Mouse (Mus musculus) liver, embryonic 12.5 days (tissue): ENCODE measurements around the gene Ifit1bl1. TPM values are rescaled to one million over a fixed set of nuclear protein-coding genes. Genes with fewer than 3 reads are reported as not detected.
"Not testable (repeated sequence)": the region's sequence is repeated elsewhere in the genome, so short reads cannot be mapped to it uniquely, and the experiment has no call there.

Experiments
- ATAC-seq: fragments of 200-750 bp; cut with Nextera tagmentation; 2 replicates; pipeline ENCODE4 v1.8.0; 2017; ENCODE audit warnings: moderate number of reproducible peaks, mild to moderate bottlenecking, moderate library complexity
- H3K27ac ChIP-seq: fragments of 300-500 bp; sonication (generic); 2 replicates; pipeline ENCODE4 v1.5.1; 2016; ENCODE audit warnings: mild to moderate bottlenecking
- H3K27me3 ChIP-seq: fragments of 300-500 bp; sonication (generic); replicated peaks from 2 replicates; pipeline ENCODE4 v1.6.1; 2016; ENCODE audit warnings: mild to moderate bottlenecking, moderate library complexity
- H3K36me3 ChIP-seq: fragments of 300-500 bp; sonication (generic); 2 replicates; pipeline ENCODE4 v1.6.1; 2016; ENCODE audit warnings: mild to moderate bottlenecking, moderate library complexity
- H3K4me1 ChIP-seq: fragments of 300-500 bp; sonication (generic); 2 replicates; pipeline ENCODE4 v1.6.1; 2016
- H3K4me2 ChIP-seq: fragments of 300-500 bp; sonication (generic); 2 replicates; pipeline ENCODE4 v1.6.1; 2016; ENCODE audit warnings: mild to moderate bottlenecking, moderate library complexity
- H3K4me3 ChIP-seq: fragments of 300-500 bp; sonication (generic); 2 replicates; pipeline ENCODE4 v1.5.1; 2016; ENCODE audit warnings: mild to moderate bottlenecking, moderate library complexity
- H3K9ac ChIP-seq: fragments of 300-500 bp; sonication (generic); 2 replicates; pipeline ENCODE4 v1.6.1; 2016; ENCODE audit warnings: mild to moderate bottlenecking, moderate library complexity
- H3K9me3 ChIP-seq: fragments of 300-500 bp; sonication (generic); replicated peaks from 2 replicates; pipeline ENCODE4 v1.6.1; 2016; ENCODE audit warnings: mild to moderate bottlenecking, moderate library complexity
- WGBS: fragments of 180-500 bp; shearing (Covaris S2); methylation state at CpG from one replicate; pipeline ENCODE4 v1.1.7; 2016; ENCODE audit not compliant: insufficient replicate concordance; 5-methylcytosine and 5-hydroxymethylcytosine counted together
- polyA plus RNA-seq: library from polyadenylated mRNA; unstranded; fragments of >200 nt; fragmentation: Nextera tagmentation; extraction: Ambion mirVana; gene quantifications from 2 replicates; pipeline ENCODE4 v1.2.1, GENCODE M21; 2016

The Ifit1bl1 gene
- polyA plus RNA-seq, 1 experiment from 2014 or later, result 0.08 TPM

- H3K4me2 ChIP-seq, ATAC-seq, H3K9ac ChIP-seq, H3K4me1 ChIP-seq, H3K36me3 ChIP-seq, H3K27ac ChIP-seq, H3K27me3 ChIP-seq, H3K9me3 ChIP-seq, H3K4me3 ChIP-seq: not testable (repeated sequence)
- WGBS, result 67% methylated on average over 8 of the region's 11 CpGs
Observed at GRCm38 (mm10) chr19:34612243-34613001, 10.7 kb upstream of the Ifit1bl1 start.

- 40% methylated on average over 3 of the region's 3 CpGs for WGBS
- H3K9ac ChIP-seq, result not testable (repeated sequence)
Observed at GRCm38 (mm10) chr19:34610118-34610517, 8.4 kb upstream of the Ifit1bl1 start.

GRCm38 (mm10) chr19:34607237-34608051 lies 5.7 kb upstream of the Ifit1bl1 start, which contains the start of gene Ifit3b:
Ifit3b (plus strand) TSS chr19:34607970.
- WGBS, result 31% methylated on average over 4 of the region's 4 CpGs
- peak; percentile 60; the same call in 1 of the 2 replicates for ATAC-seq

More at GRCm38 (mm10) chr19:34610118-34610517, 8.4 kb upstream of the Ifit1bl1 start:
- not testable (repeated sequence) for H3K4me3 ChIP-seq, H3K4me1 ChIP-seq, ATAC-seq, H3K36me3 ChIP-seq, H3K4me2 ChIP-seq, H3K9me3 ChIP-seq, H3K27ac ChIP-seq, H3K27me3 ChIP-seq

GRCm38 (mm10) chr19:34605472-34605871 lies 3.7 kb upstream of the Ifit1bl1 start:
- no peak for ATAC-seq
- Histone ChIP-seq H3K4me1 (no peaks in the 10 kb centered on the region), H3K4me3 (no peak overlapping the region), H3K27ac (no peak overlapping the region), H3K27me3 (no peaks in the 10 kb centered on the region), H3K9me3 (no peaks in the 10 kb centered on the region), H3K9ac (no peak overlapping the region), H3K4me2 (no peak overlapping the region), H3K36me3 (no peaks in the 10 kb centered on the region)
- 63% methylated on average over 3 of the region's 3 CpGs for WGBS

More at GRCm38 (mm10) chr19:34607237-34608051, 5.7 kb upstream of the Ifit1bl1 start, which contains the start of gene Ifit3b:
- not testable (repeated sequence) for H3K4me1 ChIP-seq, H3K4me2 ChIP-seq, H3K27me3 ChIP-seq, H3K9me3 ChIP-seq, H3K9ac ChIP-seq, H3K4me3 ChIP-seq, H3K36me3 ChIP-seq, H3K27ac ChIP-seq

GRCm38 (mm10) chr19:34599250-34599649 lies 2.5 kb downstream of the Ifit1bl1 start:
- H3K9ac ChIP-seq, H3K36me3 ChIP-seq: not testable (repeated sequence)

GRCm38 (mm10) chr19:34598341-34598740 lies 3.4 kb downstream of the Ifit1bl1 start:
- H3K9me3 ChIP-seq, result no peaks in the 10 kb centered on the region
- no peaks in the 10 kb centered on the region for H3K36me3 ChIP-seq
- no peaks in the 10 kb centered on the region for H3K4me1 ChIP-seq
- no peak overlapping the region for H3K27ac ChIP-seq
- no peak overlapping the region for H3K9ac ChIP-seq
- no peak overlapping the region for H3K4me2 ChIP-seq
- no peaks in the 10 kb centered on the region for H3K27me3 ChIP-seq
- 62% methylated on average over 2 of the region's 2 CpGs for WGBS
- H3K4me3 ChIP-seq, result no peak overlapping the region
- no peak for ATAC-seq

More at GRCm38 (mm10) chr19:34599250-34599649, 2.5 kb downstream of the Ifit1bl1 start:
- not testable (repeated sequence) for H3K27me3 ChIP-seq, H3K4me1 ChIP-seq, H3K9me3 ChIP-seq, H3K4me3 ChIP-seq, ATAC-seq, H3K4me2 ChIP-seq, H3K27ac ChIP-seq

GRCm38 (mm10) chr19:34596811-34597210 lies 4.9 kb downstream of the Ifit1bl1 start:
- no peaks in the 10 kb centered on the region for H3K27me3 ChIP-seq
- no peak for ATAC-seq
- H3K36me3 ChIP-seq, result no peaks in the 10 kb centered on the region
- no peak overlapping the region for H3K4me3 ChIP-seq
- no peak overlapping the region for H3K4me2 ChIP-seq
- H3K4me1 ChIP-seq, result no peaks in the 10 kb centered on the region
- H3K9me3 ChIP-seq, result no peaks in the 10 kb centered on the region
- no peak overlapping the region for H3K9ac ChIP-seq
- H3K27ac ChIP-seq, result no peak overlapping the region

- H3K27me3 ChIP-seq, ATAC-seq: not testable (repeated sequence)
- WGBS, result 60% methylated on average over 3 of the region's 3 CpGs
Observed at GRCm38 (mm10) chr19:34594523-34594922, 7.2 kb downstream of the Ifit1bl1 start.

GRCm38 (mm10) chr19:34593456-34593855 lies 8.3 kb downstream of the Ifit1bl1 start:
- WGBS, result 64% methylated on average over 2 of the region's 2 CpGs
- ATAC-seq, result no peak
- H3K4me1 ChIP-seq, result no peaks in the 10 kb centered on the region
- no peak overlapping the region for H3K4me3 ChIP-seq
- no peaks in the 10 kb centered on the region for H3K9me3 ChIP-seq
- no peak overlapping the region for H3K4me2 ChIP-seq
- H3K36me3 ChIP-seq, result no peaks in the 10 kb centered on the region
- 0 out of 2 replicates have a peak, but pooled peaks cover 3% of the 10 kb centered on the region for H3K27me3 ChIP-seq
- no peak overlapping the region for H3K9ac ChIP-seq
- H3K27ac ChIP-seq, result no peak overlapping the region

More at GRCm38 (mm10) chr19:34594523-34594922, 7.2 kb downstream of the Ifit1bl1 start:
- not testable (repeated sequence) for H3K4me3 ChIP-seq, H3K4me2 ChIP-seq, H3K4me1 ChIP-seq, H3K27ac ChIP-seq, H3K36me3 ChIP-seq, H3K9ac ChIP-seq, H3K9me3 ChIP-seq

- H3K9ac ChIP-seq, result no peak overlapping the region
- no peaks in the 10 kb centered on the region for H3K9me3 ChIP-seq
- no peak overlapping the region for H3K4me3 ChIP-seq
Observed at GRCm38 (mm10) chr19:34588959-34589358, 12.8 kb downstream of the Ifit1bl1 start.

GRCm38 (mm10) chr19:34587898-34588692 lies 13.7 kb downstream of the Ifit1bl1 start:
- not testable (repeated sequence) for H3K4me1 ChIP-seq, H3K4me2 ChIP-seq, H3K4me3 ChIP-seq, H3K27ac ChIP-seq, H3K36me3 ChIP-seq, H3K9ac ChIP-seq, ATAC-seq, H3K9me3 ChIP-seq, H3K27me3 ChIP-seq
- WGBS, result 55% methylated on average over 7 of the region's 12 CpGs

More at GRCm38 (mm10) chr19:34588959-34589358, 12.8 kb downstream of the Ifit1bl1 start:
- no peaks in the 10 kb centered on the region for H3K4me1 ChIP-seq
- no peak for ATAC-seq
- H3K27me3 ChIP-seq, result 0 out of 2 replicates have a peak, but pooled peaks cover 3% of the 10 kb centered on the region
- no peak overlapping the region for H3K27ac ChIP-seq
- no peaks in the 10 kb centered on the region for H3K36me3 ChIP-seq
- no peak overlapping the region for H3K4me2 ChIP-seq
